Mouse (Mus musculus) ovary, postnatal 36 days (tissue): Measurements from ENCODE around the gene Olfr18.
"Not testable (repeated sequence)": the region's sequence is repeated elsewhere in the genome, so short reads cannot be mapped to it uniquely, and the experiment has no call there.

Source experiments
- DNase-seq: peaks from one replicate; pipeline ENCODE4 v3.0.0; 2022; ENCODE audit warnings: low spot score, mixed read lengths

Gene Olfr18

GRCm38 (mm10) chr9:20335994-20336393, at the start of gene Olfr18:
Gene Olfr18 (minus strand): TSS chr9:20336094.
- no peak for DNase-seq

DNA sequence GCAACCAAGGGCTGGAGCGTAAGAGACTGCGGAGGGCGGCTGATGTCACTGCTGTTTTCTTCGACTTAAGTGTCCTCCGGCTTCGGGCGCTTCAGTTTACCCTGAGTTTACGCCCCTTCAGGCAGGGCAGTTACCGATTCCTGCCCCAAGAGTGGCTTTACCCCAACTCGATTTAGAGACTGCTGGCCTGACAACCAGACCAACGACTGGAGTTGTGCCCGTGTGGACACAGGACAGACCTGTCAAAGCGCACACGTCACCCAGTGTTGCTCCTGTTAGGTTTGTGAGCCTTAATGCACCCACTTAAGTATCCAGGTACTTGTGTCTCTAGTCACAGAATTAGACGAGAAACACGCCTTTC, 49.4 kb upstream of the Olfr18 start:
- no peak for DNase-seq

DNA sequence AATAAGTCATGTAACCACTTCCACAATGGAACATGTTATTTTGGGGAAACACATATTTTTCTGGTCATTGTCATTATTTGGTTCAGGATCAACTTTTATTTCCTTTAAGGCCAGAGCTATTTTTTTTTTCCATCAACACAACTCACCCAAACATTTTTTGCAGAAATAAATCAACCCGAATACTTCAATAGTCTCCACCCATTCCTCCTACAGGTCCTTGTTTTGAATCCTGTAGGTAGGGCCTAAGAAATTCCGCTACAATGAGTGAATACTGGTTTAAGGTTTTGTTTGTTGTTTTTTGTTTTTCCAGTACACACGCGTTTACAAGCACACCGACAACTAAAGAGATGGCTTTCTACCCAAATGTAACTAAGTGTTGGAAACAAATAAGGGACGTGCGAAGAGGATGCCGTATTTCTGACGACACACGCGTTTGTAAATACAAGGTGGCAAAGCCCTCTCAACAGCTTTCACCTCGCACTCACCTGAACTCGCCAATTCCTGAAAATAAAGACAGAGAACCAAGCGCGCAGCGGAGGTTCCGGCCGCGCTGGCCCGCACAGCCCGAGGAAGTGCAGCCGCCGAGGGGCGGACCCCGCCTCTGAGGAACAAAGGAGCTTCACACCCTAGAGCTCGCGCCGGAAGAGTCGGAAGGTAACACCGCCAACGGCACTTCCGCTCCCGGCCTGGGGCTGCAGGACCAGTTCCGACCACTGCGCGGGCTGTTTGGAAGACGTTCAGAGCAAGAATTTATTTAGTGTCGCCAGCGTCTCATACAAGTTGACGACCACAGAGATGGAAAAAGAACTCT, 48.8 kb upstream of the Olfr18 start, which contains the start of gene Zfp560:
Gene Zfp560 (minus strand): TSS at position 646 of the 811 bp plus-strand sequence.
- peak; percentile 89 for DNase-seq

GRCm38 (mm10) chr9:20383659-20384058, 47.8 kb upstream of the Olfr18 start:
- DNase-seq: no peak

DNA sequence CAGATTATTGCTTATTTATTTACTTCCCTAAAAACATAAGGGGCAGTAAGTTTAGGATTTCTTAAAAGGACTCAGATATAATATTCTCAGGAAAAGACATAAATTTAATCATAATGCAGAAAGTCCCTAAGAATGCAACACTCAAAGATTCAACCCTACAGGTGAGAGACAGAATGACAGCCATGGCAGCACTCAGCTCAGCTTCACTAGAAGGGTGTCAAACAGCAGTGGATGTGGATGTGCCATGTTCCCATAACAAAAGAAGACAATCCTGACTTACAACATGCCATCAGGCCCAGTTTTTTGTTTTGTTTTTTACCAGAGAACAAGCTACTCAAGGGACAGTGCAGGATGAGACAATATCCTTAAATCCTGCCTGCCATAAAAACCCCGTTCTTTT, 38.8 kb upstream of the Olfr18 start:
- DNase-seq: no peak

GRCm38 (mm10) chr9:20367311-20367710, 31.4 kb upstream of the Olfr18 start:
- no peak for DNase-seq

DNA sequence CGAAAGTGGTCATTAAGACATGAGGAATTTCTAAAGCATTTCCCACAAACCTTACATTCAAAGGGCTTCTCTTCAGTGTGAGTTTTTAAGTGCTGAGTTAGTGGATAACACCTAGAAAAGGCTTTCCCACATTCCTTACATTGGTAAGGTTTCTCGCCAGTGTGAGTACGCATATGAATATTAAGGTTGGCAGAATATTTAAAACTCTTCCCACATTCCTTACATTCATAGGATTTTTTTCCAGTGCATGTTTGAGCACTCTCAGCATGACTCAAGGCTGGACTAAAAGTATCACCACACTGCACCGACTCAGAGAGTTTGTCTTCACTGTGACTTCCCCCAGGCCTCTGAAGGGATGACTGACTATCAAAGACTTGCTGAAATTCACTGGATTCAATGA, 12.6 kb upstream of the Olfr18 start:
- no peak for DNase-seq

DNA sequence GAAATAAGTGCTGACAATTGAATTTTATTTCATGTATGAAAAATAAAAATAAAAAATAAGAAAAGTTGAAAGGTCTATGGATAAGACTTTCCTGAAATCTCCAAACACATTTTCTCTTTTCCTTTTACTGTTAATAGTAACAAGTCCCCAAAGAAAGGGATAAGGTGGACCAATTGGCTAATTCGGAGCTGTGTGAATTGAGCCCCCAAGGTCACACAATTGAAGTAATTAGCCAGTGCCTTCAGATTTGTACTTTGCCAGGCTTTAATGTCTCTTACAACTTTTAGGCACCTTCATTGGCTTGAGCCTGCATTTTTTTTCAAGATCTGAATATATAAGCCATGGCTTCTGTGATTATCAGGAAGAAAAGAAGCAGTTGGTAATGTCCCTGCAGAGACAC, 37.7 kb downstream of the Olfr18 start, which contains the start of gene Olfr873:
Gene Olfr873 (plus strand): TSS at position 301 of the 400 bp plus-strand sequence.
- DNase-seq: no peak

GRCm38 (mm10) chr9:20295562-20295961, 40.3 kb downstream of the Olfr18 start:
- not testable (repeated sequence) for DNase-seq

- DNase-seq: no peak
Observed at GRCm38 (mm10) chr9:20282051-20282450, 53.8 kb downstream of the Olfr18 start, which contains the start of gene Olfr39. Gene Olfr39 (plus strand): TSS chr9:20282351.
